Mouse (Mus musculus) gastrocnemius, adult 8-10 months (tissue): ENCODE results near the gene Myo1e. TPM values are rescaled to one million over a fixed set of nuclear protein-coding genes. Genes with fewer than 3 reads are reported as not detected.

ENCODE experiments used
- DNase-seq, 2 experiments: peaks; one replicate each; pipeline ENCODE4 v3.0.0; 2022; ENCODE audit warnings: low spot score in 2 of 2
- total RNA-seq, 4 experiments: library from RNA; stranded (reverse); gene quantifications; 2 replicates each; pipeline ENCODE4 v1.2.4; 2022

Gene Myo1e
- 1 to 10 TPM; 4.7 to 8.3 (median 5.3) TPM for total RNA-seq

DNA sequence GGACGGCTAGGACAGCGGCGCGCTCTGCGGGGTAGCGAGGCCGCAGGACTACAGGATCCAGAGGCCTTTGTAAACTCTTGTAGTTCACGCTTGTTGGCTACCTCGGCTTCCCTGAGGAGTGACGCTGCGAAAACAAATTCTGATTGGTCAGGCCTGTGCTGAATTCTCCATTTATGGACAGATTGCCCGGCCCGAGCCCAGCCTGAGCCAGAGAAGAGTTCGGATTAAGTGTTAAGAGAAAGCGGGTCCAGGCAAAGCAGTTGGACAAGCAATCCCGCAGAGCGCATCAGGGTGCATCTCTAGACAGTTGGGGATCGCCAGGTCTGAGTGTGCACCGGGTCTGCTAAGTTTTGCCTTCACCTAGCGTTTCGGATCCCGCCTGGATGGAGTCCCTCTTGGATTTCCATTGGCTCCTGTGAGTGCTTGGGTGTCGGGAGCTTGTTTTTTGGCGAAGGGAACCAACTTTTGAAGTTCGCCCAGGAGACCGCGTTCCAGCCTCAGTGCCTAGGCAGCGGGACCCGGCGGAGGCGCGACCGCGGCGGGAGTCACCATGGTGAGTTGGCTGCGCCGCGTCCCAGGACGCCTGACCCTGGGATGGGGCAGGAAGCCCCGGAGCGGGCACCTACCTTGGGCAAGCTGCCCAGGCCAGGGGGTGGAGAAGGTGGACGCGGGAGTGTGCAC, at the start of gene Myo1e:
TSS of gene Myo1e (plus strand) at position 200 of the 681 bp plus-strand sequence.
- peak; percentile 81 to 86 for DNase-seq

GRCm38 (mm10) chr9:70160071-70160470, 47.1 kb upstream of the Myo1e start:
- no peak for DNase-seq

GRCm38 (mm10) chr9:70168973-70169372, 38.2 kb upstream of the Myo1e start:
- DNase-seq: no peak

DNA sequence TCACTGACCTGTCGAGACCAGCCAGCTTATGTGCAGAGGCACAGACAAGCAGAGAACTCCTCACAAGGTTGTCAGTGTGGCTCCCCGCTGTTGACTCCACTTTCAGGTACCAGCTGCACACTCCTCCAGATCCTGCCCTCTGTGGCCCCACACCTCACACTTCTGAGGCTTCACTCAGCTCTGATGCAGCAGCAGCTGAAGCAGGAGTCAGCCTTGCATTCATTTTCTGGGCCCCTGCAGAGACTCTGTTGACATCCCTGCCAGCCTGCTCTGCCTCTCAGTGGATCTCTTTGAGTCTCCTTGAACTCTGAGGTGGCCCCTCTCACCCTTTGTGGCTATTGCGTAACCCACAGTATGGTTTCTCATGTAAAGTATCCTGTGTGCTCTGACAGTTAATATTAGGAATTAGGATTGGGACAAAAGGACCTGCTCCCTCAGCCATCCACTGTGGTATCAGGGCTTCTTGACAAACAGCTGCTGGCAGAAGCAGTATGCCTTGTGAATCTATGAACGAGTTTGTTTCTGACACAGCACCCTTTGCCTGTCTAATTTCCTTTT, 32.8 kb upstream of the Myo1e start:
- DNase-seq: no peak

DNA sequence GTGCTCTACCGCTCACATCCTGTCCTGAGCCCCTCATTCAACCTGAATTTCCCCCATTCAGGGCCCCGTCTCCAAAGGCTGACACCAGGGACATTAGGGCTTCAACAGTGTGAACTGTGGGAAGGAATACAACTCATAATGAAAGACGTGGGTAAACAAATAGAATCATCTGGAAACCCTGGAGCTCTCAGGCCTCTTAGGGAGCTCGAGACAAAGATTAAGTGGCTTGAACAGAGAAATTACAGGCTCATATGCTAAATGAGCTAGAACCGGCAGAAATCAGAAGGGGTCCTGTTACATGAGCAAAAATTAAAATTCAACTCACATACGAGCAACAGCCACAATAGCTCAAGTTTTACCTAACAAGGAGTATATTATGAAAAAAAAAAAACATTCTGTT, 32.3 kb upstream of the Myo1e start:
- no peak for DNase-seq

DNA sequence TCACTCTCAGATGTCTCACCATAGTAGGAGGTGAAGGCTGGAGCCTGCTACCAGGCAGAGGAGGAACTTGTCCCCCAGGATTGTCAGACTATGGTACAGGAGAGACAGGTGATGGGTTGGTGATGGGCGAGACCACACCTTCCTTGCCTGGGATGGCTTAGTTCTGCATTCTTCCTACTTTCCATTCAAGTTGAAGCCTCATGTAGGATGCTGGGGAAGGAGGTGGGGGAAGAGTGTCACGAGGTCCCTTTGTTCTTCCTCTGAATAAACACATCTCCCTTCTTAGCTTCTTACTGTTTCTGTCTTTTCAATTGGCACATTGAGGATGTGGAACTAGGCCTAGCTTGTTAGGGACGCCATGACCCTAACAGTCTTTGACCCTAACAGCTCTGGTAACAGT, 30.9 kb upstream of the Myo1e start:
- no peak for DNase-seq

- DNase-seq: no peak
Observed at GRCm38 (mm10) chr9:70181719-70182118, 25.4 kb upstream of the Myo1e start.

DNA sequence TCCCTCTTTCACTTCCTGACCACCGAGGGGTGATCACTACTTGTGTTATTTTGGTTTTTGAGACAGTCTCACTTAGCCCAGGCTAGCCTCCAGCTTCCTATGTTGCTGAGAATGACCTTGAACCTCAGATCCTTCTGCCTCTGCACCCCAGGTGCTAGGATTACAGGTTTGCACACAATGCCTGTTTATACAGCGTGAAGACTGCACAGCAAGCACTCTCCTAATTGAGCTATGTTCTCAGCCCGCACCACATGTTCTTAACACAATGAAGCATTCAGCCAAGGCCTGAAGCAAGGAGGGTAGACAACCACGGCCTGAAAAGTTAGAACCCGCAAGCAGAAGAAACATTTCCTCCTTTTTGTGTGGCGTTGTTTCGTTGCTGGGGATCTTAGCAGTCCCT, 24.5 kb upstream of the Myo1e start:
- DNase-seq: no peak

DNA sequence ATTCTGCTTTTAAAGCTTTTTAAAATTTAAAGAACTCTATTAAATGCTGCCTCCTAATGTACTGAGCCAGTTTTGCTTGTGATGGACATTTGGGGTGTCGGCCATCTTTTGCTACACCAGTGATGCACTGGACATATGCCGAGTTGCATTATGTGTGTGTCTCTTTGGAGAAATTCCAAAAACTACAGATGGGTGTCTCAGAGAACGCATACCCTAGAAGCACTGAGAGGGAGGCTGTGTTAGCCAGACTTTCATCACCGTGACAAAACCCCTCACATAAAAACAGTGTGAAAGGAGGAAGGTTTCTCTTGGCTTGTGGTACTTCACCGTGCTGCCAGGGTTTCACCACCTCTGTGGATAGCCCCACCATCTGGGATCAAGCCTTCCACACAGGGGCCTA, 14.8 kb upstream of the Myo1e start:
- DNase-seq: no peak

- no peak for DNase-seq
Observed at GRCm38 (mm10) chr9:70194622-70195021, 12.5 kb upstream of the Myo1e start.

- no peak for DNase-seq
Observed at GRCm38 (mm10) chr9:70196956-70197659, 10.0 kb upstream of the Myo1e start.

DNA sequence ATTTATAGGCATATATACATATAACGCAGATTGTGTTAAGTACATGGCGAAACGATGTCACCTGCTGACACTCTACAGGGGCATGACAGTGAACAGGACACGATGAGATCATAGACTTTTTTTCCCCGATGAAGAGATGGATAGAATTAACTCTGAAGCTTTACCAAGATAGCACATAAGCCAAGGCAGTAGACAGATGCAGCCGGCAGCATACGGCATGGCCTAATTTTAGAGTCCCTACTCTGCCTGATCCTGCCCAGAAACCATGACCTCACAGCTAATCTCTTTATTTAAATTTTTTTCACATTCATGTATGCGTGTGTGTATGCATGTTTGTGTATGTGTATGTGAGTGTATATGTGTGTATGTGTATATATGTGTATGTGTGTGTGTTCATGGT, 9.2 kb upstream of the Myo1e start:
- DNase-seq: no peak

DNA sequence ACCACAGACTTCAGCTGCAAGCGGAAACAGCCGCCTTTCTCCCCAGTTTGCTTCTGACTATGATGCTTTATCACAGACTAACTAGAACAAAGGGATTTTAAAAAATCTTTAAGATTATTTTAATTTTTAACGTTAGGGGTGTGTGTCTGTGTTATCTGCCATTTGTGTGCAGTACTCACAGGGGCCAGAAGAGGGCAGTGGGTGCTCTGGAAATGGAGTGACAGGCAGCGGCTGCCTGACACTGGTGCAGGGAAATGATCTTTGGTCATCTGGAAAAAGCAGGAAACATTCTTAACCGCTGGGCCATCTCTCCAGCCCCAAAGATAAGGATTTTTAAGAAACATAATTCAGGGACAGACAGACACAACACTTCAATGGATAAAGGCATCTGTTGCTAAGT, 4.4 kb upstream of the Myo1e start:
- DNase-seq: peak in 1 of 2 experiments; percentile 12

GRCm38 (mm10) chr9:70203267-70204076, 3.7 kb upstream of the Myo1e start:
- DNase-seq: no peak

DNA sequence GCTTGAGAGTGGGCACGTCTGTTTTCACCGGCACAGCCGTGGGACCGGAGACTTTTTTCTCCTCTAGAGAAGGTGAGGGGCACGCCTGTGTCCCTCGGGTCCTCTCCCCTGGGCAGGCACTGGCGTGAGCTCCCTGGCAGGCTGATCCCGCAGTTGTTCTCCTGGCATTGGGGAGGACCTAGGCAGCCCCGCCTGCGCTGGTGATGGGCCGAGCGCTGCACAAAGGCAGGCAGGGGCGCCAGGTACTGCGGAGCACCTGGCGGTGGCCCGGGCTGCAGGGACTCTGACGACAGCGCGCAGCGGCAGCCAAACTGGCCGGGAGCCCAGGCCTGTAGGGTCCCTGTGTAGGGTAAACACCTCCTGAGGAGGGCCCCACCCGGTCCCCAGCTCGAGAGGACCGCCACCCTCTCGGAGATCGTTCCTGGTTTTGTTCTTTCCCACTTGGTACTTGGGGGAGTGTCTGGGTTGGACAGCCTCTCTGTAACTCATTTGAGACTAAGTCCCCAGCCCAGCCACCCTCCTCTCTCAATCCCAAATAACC, 901 bp downstream of the Myo1e start:
- DNase-seq: peak; percentile 15 to 39

DNA sequence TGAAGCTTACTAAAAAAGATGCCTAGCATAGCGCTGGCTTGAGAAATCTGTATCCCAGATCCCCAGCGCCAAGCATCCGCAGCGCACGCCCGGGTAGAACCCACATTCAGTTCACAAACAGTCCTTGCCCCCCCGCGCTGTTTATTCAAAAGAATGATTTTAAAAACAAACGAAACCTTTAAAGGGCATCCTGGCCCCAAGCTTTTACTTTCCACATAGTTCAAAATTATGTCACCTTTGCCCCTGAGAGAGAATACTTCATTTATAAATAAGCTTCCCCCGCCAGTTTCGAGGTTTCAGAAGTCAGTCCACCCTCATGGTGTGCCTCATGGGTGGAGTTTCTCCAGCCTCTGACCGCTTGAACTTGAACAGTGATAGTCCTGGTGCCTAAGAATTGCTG, 1.6 kb downstream of the Myo1e start:
- no peak for DNase-seq

GRCm38 (mm10) chr9:70209296-70210049, 2.3 kb downstream of the Myo1e start:
- peak; percentile 13 to 27 for DNase-seq

GRCm38 (mm10) chr9:70211638-70212037, 4.5 kb downstream of the Myo1e start:
- DNase-seq: no peak

- no peak for DNase-seq
Observed at GRCm38 (mm10) chr9:70216517-70216916, 9.4 kb downstream of the Myo1e start.

DNA sequence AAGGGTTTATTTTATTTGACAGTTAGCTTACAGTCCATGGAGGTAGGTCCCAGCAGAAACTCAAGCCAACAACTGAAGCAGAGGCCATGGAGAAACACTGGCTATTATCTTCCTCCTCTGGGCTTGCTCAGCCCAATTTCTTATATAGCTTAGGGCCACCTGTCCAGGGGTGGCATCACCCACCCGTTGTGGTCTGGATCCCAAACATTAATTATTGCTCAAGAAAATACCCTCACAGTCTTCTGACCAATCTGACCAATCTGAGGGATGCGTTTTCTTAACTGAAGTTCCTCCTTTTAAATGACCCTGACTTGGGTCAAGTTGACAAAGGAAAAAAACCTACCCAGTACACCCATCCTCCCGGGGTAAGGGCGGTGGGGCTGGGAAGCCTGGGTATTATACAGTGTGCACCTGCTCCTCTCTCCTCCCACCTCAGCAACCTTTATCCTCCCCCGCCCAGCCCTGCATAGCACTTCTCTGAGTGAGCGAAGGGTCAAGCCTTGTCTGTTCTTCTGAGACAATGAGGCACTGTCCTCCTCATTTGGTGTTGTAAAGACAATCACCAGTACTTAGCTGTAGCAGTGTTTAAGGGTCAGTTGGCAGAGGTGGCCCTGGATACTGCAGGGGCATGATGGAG, 12.3 kb downstream of the Myo1e start:
- no peak for DNase-seq
